Mouse (Mus musculus) stomach, postnatal 0 days (tissue): ENCODE results near the gene N4bp3.
A peak's percentile ranks its signal among the peaks of the same experiment; 100 is the strongest.

Source experiments
- CTCF ChIP-seq: IDR thresholded peaks from 2 replicates; pipeline ENCODE4 v1.5.1; 2016; ENCODE audit warnings: antibody characterized with exemption, low read depth, mild to moderate bottlenecking, moderate library complexity
- EP300 ChIP-seq: optimal IDR thresholded peaks from 2 replicates; pipeline ENCODE3; 2016; ENCODE audit warnings: antibody characterized with exemption

- TF ChIP-seq CTCF (peak; percentile 91), EP300 (no peak)
Measured at GRCm38 (mm10) chr11:51617693-51618092, 32.9 kb downstream of the N4bp3 start.
